Comparison of ENCODE assay signal across 15 mouse cellular contexts in the genomic region with DNA sequence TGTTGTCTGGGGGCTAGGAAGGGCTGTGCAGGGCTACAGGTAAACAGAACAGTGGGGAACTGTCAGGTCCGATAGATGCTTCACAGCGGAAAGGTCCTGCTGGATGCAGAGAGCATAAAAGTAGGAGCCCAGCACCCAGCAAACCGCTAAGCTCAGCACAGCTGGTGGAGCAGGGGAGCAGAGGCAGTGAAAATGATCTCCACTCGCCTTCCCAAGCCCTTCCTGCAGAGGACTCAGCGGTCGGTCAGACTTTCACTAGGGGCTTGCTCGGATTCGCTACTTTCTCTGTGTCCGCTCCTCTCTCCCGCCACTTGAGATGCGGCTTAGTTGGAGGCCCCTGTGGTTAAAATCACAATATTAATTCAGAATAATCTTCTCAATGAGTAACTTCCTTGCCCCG. TPM values are rescaled to one million over a fixed set of nuclear protein-coding genes. Genes with fewer than 3 reads are reported as not detected.
A peak's percentile ranks its signal among the peaks of the same experiment; 100 is the strongest.
DNase-seq lines count a peak whose midpoint lies in the region; ATAC-seq and TF ChIP-seq lines count a peak whose summit lies in the region.
"Had no signal": no experiment of that assay in that cellular context is flagged by ENCODE, and none has a peak within 500 bp of the region (broad histone marks: within the 10 kb centered on the region; RNA-seq: fewer than 3 reads in every experiment).

No protein-coding gene starts in this region.

- peaks cover 7% of the 10 kb centered on the region; the same call in 1 of the 2 replicates for H3K4me1 ChIP-seq in intestine, embryonic 14.5 days (replicated peaks; ENCODE audit: control insufficient read depth, insufficient read depth, low read length)
- no peaks in the 10 kb centered on the region for H3K4me1 ChIP-seq in intestine, embryonic 15.5 days (replicated peaks)
- 0 out of 2 replicates have a peak, but pooled peaks cover 5% of the 10 kb centered on the region for H3K4me1 ChIP-seq in stomach, embryonic 14.5 days (ENCODE audit: control insufficient read depth, insufficient read depth, low read length)
- H3K4me1 ChIP-seq in stomach, postnatal 0 days (replicated peaks; ENCODE audit: control insufficient read depth, insufficient read depth), result no peaks in the 10 kb centered on the region
- H3K4me1 ChIP-seq in limb, embryonic 10.5 days, result peaks cover 22% of the 10 kb centered on the region

- peak overlapping the region; percentile 8; the same call in 1 of the 2 replicates for H3K4me2 ChIP-seq in intestine, embryonic 14.5 days (ENCODE audit: low read length)
- no peak overlapping the region for H3K4me2 ChIP-seq in intestine, embryonic 15.5 days (replicated peaks)
- 0 out of 2 replicates have a peak overlapping the region, but pooled peaks have one; percentile 6 for H3K4me2 ChIP-seq in stomach, embryonic 14.5 days (replicated peaks; ENCODE audit: low read depth, low read length)
- no peak overlapping the region for H3K4me2 ChIP-seq in stomach, postnatal 0 days (replicated peaks; ENCODE audit: low read depth)

- H3K9ac ChIP-seq in intestine, embryonic 14.5 days (ENCODE audit: low read length), result 0 out of 2 replicates have a peak overlapping the region, but pooled peaks have one; percentile 5
- no peak overlapping the region for H3K9ac ChIP-seq in intestine, embryonic 15.5 days
- H3K9ac ChIP-seq in stomach, embryonic 14.5 days (replicated peaks; ENCODE audit: low read depth, low read length), result no peak overlapping the region
- H3K9ac ChIP-seq in stomach, postnatal 0 days (ENCODE audit: low read length), result no peak overlapping the region

- H3K9me3 ChIP-seq in intestine, embryonic 14.5 days (ENCODE audit: control insufficient read depth, low read length), result no peaks in the 10 kb centered on the region
- H3K9me3 ChIP-seq in intestine, embryonic 15.5 days, result no peaks in the 10 kb centered on the region
- H3K9me3 ChIP-seq in stomach, embryonic 14.5 days (ENCODE audit: control insufficient read depth, low read depth, low read length), result no peaks in the 10 kb centered on the region
- H3K9me3 ChIP-seq in stomach, postnatal 0 days (ENCODE audit: control insufficient read depth, low read length), result no peaks in the 10 kb centered on the region
- H3K9me3 ChIP-seq in limb, embryonic 10.5 days (replicated peaks), result no peaks in the 10 kb centered on the region

- H3K27ac ChIP-seq in intestine, embryonic 14.5 days (ENCODE audit: low read depth), result no peak overlapping the region
- no peak overlapping the region for H3K27ac ChIP-seq in intestine, embryonic 15.5 days
- H3K27ac ChIP-seq in stomach, embryonic 14.5 days (ENCODE audit: low read length), result no peak overlapping the region
- no peak overlapping the region for H3K27ac ChIP-seq in stomach, postnatal 0 days (replicated peaks)
- no peak overlapping the region for H3K27ac ChIP-seq in limb, embryonic 10.5 days

- no peak for TF ChIP-seq EP300 in stomach, postnatal 0 days (optimal IDR thresholded peaks at IDR 0.05)

- H3K27me3 ChIP-seq in intestine, embryonic 14.5 days (replicated peaks; ENCODE audit: control insufficient read depth, insufficient read depth, low read length), result no peaks in the 10 kb centered on the region
- no peaks in the 10 kb centered on the region for H3K27me3 ChIP-seq in intestine, embryonic 15.5 days (replicated peaks)
- no peaks in the 10 kb centered on the region for H3K27me3 ChIP-seq in stomach, embryonic 14.5 days (ENCODE audit: control insufficient read depth, insufficient read depth, low read length)
- no peaks in the 10 kb centered on the region for H3K27me3 ChIP-seq in stomach, postnatal 0 days (ENCODE audit: control insufficient read depth, insufficient read depth, low read length)
- peaks cover 14% of the 10 kb centered on the region for H3K27me3 ChIP-seq in limb, embryonic 10.5 days (ENCODE audit: low read depth, poor library complexity, severe bottlenecking)

- H3K4me3 ChIP-seq in intestine, embryonic 14.5 days (ENCODE audit: low read depth, low read length), result no peak overlapping the region
- no peak overlapping the region for H3K4me3 ChIP-seq in intestine, embryonic 15.5 days (replicated peaks)
- H3K4me3 ChIP-seq in stomach, embryonic 14.5 days (ENCODE audit: low read depth, low read length), result no peak overlapping the region
- H3K4me3 ChIP-seq in stomach, postnatal 0 days (ENCODE audit: low read depth, low read length), result no peak overlapping the region
- 0 out of 2 replicates have a peak overlapping the region, but pooled peaks have one; percentile 0 for H3K4me3 ChIP-seq in limb, embryonic 10.5 days

- ATAC-seq in intestine, embryonic 14.5 days (replicated peaks; ENCODE audit: low FRiP score, low TSS enrichment, low read depth), result no peak
- no peak for ATAC-seq in intestine, embryonic 15.5 days
- no peak for ATAC-seq in stomach, embryonic 14.5 days (ENCODE audit: insufficient number of reproducible peaks, insufficient read depth, low FRiP score, low read depth)
- no peak for ATAC-seq in stomach, postnatal 0 days (ENCODE audit: low FRiP score, low TSS enrichment)
- ATAC-seq: forebrain, embryonic 14.5 days; hindbrain, embryonic 16.5 days had no signal

- TF ChIP-seq CTCF in stomach, postnatal 0 days (IDR thresholded peaks at IDR 0.05; ENCODE audit: low read depth), result no peak

- DNase-seq in intestine, embryonic 14.5 days (ENCODE audit: low spot score), result no peak
- no peak for DNase-seq in stomach, postnatal 0 days (ENCODE audit: low spot score)
- DNase-seq in limb, embryonic 10.5 days (ENCODE audit: low spot score), result peak; percentile 33
- no peak for DNase-seq in testis, postnatal 14 days (ENCODE audit: low spot score)
- DNase-seq in frontal cortex, postnatal 36 days (ENCODE audit: low spot score in 2 of 2), result no peak
- DNase-seq: adrenal gland, postnatal 10 days; gastrocnemius, postnatal 36 days; layer of hippocampus, adult 9-11 months; liver; lung, postnatal 10 days; right cerebral cortex, postnatal 25 days had no signal

- 19% methylated on average over 12 of the region's 12 CpGs for WGBS in intestine, embryonic 14.5 days
- WGBS in intestine, embryonic 15.5 days, result 27% methylated on average over 12 of the region's 12 CpGs
- WGBS in stomach, embryonic 14.5 days, result 17% methylated on average over 12 of the region's 12 CpGs
- 42% methylated on average over 12 of the region's 12 CpGs for WGBS in stomach, postnatal 0 days
- 12% methylated on average over 12 of the region's 12 CpGs for WGBS in limb, embryonic 10.5 days

- H3K36me3 ChIP-seq in intestine, embryonic 14.5 days (ENCODE audit: control insufficient read depth, insufficient read depth, low read length), result no peaks in the 10 kb centered on the region
- no peaks in the 10 kb centered on the region for H3K36me3 ChIP-seq in intestine, embryonic 15.5 days
- no peaks in the 10 kb centered on the region for H3K36me3 ChIP-seq in stomach, embryonic 14.5 days (ENCODE audit: control insufficient read depth, insufficient read depth, low read length)
- no peaks in the 10 kb centered on the region for H3K36me3 ChIP-seq in stomach, postnatal 0 days (ENCODE audit: control insufficient read depth, insufficient read depth, low read length)
- no peaks in the 10 kb centered on the region for H3K36me3 ChIP-seq in limb, embryonic 10.5 days

RNA-seq across cellular contexts. Expression of gene Setd4, which starts 45.4 kb away (rescaled TPM):
- 13.0 and 13.4 TPM in 2 replicates for polyA plus RNA-seq in intestine, embryonic 14.5 days (2014; fragmentation: Nextera tagmentation; extraction: Ambion mirVana)
- polyA plus RNA-seq in intestine, embryonic 15.5 days (2015; fragmentation: Nextera tagmentation; extraction: Ambion mirVana), result 8.7 and 9.9 TPM in 2 replicates
- 11.5 and 14.3 TPM in 2 replicates for polyA plus RNA-seq in stomach, embryonic 14.5 days (2014; fragmentation: Nextera tagmentation; extraction: Ambion mirVana)
- polyA plus RNA-seq in stomach, postnatal 0 days (2015; fragmentation: Nextera tagmentation; extraction: Ambion mirVana), result 20.9 and 24.7 TPM in 2 replicates
- 11.8 and 17.0 TPM in 2 replicates for polyA plus RNA-seq in limb, embryonic 10.5 days (2016; fragmentation: Nextera tagmentation; extraction: Ambion mirVana)

RNA-seq across cellular contexts. Expression of gene Cbr1, which starts 47.2 kb away (rescaled TPM):
- 84.7 and 92.5 TPM in 2 replicates for polyA plus RNA-seq in intestine, embryonic 14.5 days (2014; fragmentation: Nextera tagmentation; extraction: Ambion mirVana)
- polyA plus RNA-seq in intestine, embryonic 15.5 days (2015; fragmentation: Nextera tagmentation; extraction: Ambion mirVana), result 119 and 122 TPM in 2 replicates
- polyA plus RNA-seq in stomach, embryonic 14.5 days (2014; fragmentation: Nextera tagmentation; extraction: Ambion mirVana), result 89.9 and 95.9 TPM in 2 replicates
- polyA plus RNA-seq in stomach, postnatal 0 days (2015; fragmentation: Nextera tagmentation; extraction: Ambion mirVana), result 411 and 426 TPM in 2 replicates
- polyA plus RNA-seq in limb, embryonic 10.5 days (2016; fragmentation: Nextera tagmentation; extraction: Ambion mirVana), result 94.3 and 102 TPM in 2 replicates

Comparison
In these comparisons a context has a peak if more than half of its experiments do, and no peak if none do; other contexts are left out.
1. H3K4me2 ChIP-seq: peak in intestine, embryonic 14.5 days (single experiment) and stomach, embryonic 14.5 days (single experiment); none in intestine, embryonic 15.5 days (single experiment) and stomach, postnatal 0 days (single experiment).